Mouse (Mus musculus) limb, embryonic 12.5 days (tissue): ENCODE data around the gene Ccdc69. TPM values are rescaled to one million over a fixed set of nuclear protein-coding genes. Genes with fewer than 3 reads are reported as not detected.
A peak's percentile ranks its signal among the peaks of the same experiment; 100 is the strongest.
"Not testable (repeated sequence)": the region's sequence is repeated elsewhere in the genome, so short reads cannot be mapped to it uniquely, and the experiment has no call there.

Source experiments
- ATAC-seq: fragments of 200-750 bp; cut with Nextera tagmentation; 2 replicates; pipeline ENCODE4 v1.8.0; 2017; ENCODE audit warnings: low read depth, moderate TSS enrichment; ENCODE audit not compliant: insufficient number of reproducible peaks, insufficient read depth, low FRiP score, low TSS enrichment
- H3K27ac ChIP-seq: fragments of 300-500 bp; sonication (generic); 2 replicates; pipeline ENCODE4 v1.5.1; 2016; ENCODE audit warnings: mild to moderate bottlenecking, moderate library complexity
- H3K27me3 ChIP-seq: fragments of 300-500 bp; sonication (generic); 2 replicates; pipeline ENCODE4 v1.6.1; 2016; ENCODE audit warnings: mild to moderate bottlenecking, moderate library complexity
- H3K36me3 ChIP-seq: fragments of 300-500 bp; sonication (generic); 2 replicates; pipeline ENCODE4 v1.6.1; 2016; ENCODE audit warnings: mild to moderate bottlenecking, moderate library complexity
- H3K4me1 ChIP-seq: fragments of 300-500 bp; sonication (generic); replicated peaks from 2 replicates; pipeline ENCODE4 v1.6.1; 2016
- H3K4me2 ChIP-seq: fragments of 300-500 bp; sonication (generic); 2 replicates; pipeline ENCODE4 v1.6.1; 2016; ENCODE audit warnings: mild to moderate bottlenecking, moderate library complexity
- H3K4me3 ChIP-seq: fragments of 300-500 bp; sonication (generic); replicated peaks from 2 replicates; pipeline ENCODE4 v1.5.1; 2016; ENCODE audit warnings: mild to moderate bottlenecking
- H3K9ac ChIP-seq: fragments of 300-500 bp; sonication (generic); replicated peaks from 2 replicates; pipeline ENCODE4 v1.6.1; 2016; ENCODE audit warnings: mild to moderate bottlenecking, moderate library complexity
- H3K9me3 ChIP-seq: fragments of 300-500 bp; sonication (generic); 2 replicates; pipeline ENCODE4 v1.6.1; 2016; ENCODE audit warnings: mild to moderate bottlenecking, moderate library complexity
- WGBS: fragments of 180-500 bp; shearing (Covaris S2); methylation state at CpG from one replicate; pipeline ENCODE4 v1.1.7; 2016; 5-methylcytosine and 5-hydroxymethylcytosine counted together
- polyA plus RNA-seq: library from polyadenylated mRNA; unstranded; fragments of >200 nt; fragmentation: Nextera tagmentation; extraction: Ambion mirVana; gene quantifications from 2 replicates; pipeline ENCODE4 v1.2.1, GENCODE M21; 2016

Ccdc69 gene
- polyA plus RNA-seq, 1 experiment from 2014 or later: 0.29 TPM

DNA sequence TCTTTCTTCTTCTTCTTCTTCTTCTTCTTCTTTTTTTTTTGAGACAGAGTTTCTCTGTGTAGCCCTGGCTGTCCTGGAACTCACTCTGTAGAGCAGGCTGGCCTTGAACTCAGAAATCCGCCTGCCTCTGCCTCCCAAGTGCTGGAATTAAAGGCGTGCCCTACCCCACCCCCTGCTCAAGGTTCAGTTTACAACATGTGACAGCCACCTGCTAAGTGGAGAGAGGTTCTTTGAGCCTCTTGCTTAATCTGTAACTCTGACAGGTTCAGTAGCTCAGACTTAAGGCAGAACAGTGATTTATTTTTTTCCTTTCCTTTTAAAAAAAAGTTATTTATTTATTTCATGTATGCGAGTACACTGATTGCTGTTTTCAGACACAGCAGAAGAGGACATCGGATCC, 18.4 kb upstream of the Ccdc69 start:
- 81% methylated on average over 4 of the region's 4 CpGs for WGBS
- H3K9ac ChIP-seq, H3K4me2 ChIP-seq, H3K4me3 ChIP-seq, ATAC-seq, H3K9me3 ChIP-seq, H3K4me1 ChIP-seq, H3K36me3 ChIP-seq, H3K27me3 ChIP-seq, H3K27ac ChIP-seq: not testable (repeated sequence)

DNA sequence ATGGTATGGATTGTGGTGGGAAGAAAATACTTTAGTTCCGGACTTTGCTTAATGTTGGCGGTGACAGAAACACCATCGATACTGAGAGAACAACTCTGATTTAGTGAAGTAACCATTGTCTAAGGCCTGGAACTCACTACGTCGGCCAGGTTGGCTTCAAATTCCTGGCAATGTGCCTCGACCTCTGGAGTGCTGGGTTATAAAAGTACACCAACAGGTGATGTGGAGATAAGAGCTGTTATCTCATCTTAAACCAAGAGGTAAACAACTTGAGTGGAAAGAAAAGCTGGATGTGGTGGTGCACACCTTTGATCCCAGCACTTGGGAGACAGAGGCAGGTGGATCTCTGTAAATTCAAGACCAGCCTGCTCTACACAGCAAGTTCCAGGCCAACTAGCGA, 15.2 kb upstream of the Ccdc69 start:
- no peak for ATAC-seq
- no peaks in the 10 kb centered on the region for H3K36me3 ChIP-seq
- H3K4me2 ChIP-seq: no peak overlapping the region
- no peak overlapping the region for H3K4me3 ChIP-seq
- no peak overlapping the region for H3K27ac ChIP-seq
- no peaks in the 10 kb centered on the region; the same call in 1 of the 2 replicates for H3K4me1 ChIP-seq
- H3K9ac ChIP-seq: no peak overlapping the region
- no peaks in the 10 kb centered on the region for H3K9me3 ChIP-seq
- WGBS: 77% methylated on average over 7 of the region's 7 CpGs
- no peaks in the 10 kb centered on the region; the same call in 1 of the 2 replicates for H3K27me3 ChIP-seq

DNA sequence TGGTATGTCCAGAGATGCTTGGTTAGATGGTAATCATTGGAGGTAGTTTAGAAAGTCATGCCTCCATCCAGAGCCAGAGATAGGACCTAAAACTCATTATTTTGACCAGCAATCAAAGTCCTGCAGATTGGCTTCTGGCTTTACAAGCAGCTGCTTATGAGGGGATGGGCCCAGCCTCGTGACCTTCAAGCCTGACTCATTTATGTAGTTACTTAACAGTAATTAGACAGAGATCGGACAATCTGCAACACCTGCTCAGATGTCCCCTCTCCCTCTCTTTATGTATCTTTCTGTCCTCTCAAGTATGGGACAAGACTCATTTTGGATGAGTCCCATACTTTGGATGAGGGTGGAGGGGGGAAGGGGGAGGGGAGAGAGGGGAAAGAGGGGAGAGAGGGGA, 12.0 kb upstream of the Ccdc69 start:
- H3K4me2 ChIP-seq: no peak overlapping the region
- H3K9ac ChIP-seq: no peak overlapping the region
- ATAC-seq: no peak
- H3K27ac ChIP-seq: no peak overlapping the region
- 64% methylated on average over 2 of the region's 2 CpGs for WGBS
- peaks cover 3% of the 10 kb centered on the region; the same call in 1 of the 2 replicates for H3K27me3 ChIP-seq
- H3K4me3 ChIP-seq: no peak overlapping the region
- H3K9me3 ChIP-seq: no peaks in the 10 kb centered on the region
- no peaks in the 10 kb centered on the region for H3K36me3 ChIP-seq
- H3K4me1 ChIP-seq: no peaks in the 10 kb centered on the region

GRCm38 (mm10) chr11:55087006-55087405, 9.1 kb upstream of the Ccdc69 start:
- H3K27ac ChIP-seq: no peak overlapping the region
- no peak overlapping the region for H3K4me3 ChIP-seq
- H3K4me2 ChIP-seq: peak overlapping the region; percentile 30; the same call in 1 of the 2 replicates
- WGBS: 5% methylated on average over 10 of the region's 10 CpGs
- no peaks in the 10 kb centered on the region for H3K4me1 ChIP-seq
- H3K36me3 ChIP-seq: no peaks in the 10 kb centered on the region
- H3K9ac ChIP-seq: no peak overlapping the region
- peaks cover 3% of the 10 kb centered on the region; the same call in 1 of the 2 replicates for H3K27me3 ChIP-seq
- ATAC-seq: no peak
- H3K9me3 ChIP-seq: no peaks in the 10 kb centered on the region

DNA sequence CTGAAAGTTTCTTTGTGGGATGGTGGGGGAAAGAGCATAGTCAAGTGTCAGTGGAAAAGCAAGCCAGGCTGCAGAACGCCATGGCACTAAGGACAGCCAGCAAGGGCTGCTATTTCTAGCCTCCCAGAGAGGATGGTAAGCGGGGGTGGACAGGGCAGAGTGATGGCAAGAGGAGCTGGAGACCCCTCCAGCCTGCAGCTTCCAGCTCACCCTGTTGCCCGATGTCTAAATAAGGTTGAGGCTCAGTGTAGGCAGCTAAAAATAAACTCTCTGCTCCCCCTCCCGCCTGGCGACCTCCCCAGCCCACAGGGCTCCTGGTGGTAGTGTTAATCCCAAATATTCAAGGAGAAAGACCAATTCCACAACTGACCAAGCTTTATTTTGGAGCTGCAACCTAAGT, 7.5 kb upstream of the Ccdc69 start:
- Histone ChIP-seq H3K27ac (no peak overlapping the region), H3K9ac (no peak overlapping the region; the same call in 1 of the 2 replicates), H3K4me1 (no peaks in the 10 kb centered on the region), H3K36me3 (no peaks in the 10 kb centered on the region), H3K4me2 (no peak overlapping the region), H3K27me3 (peaks cover 3% of the 10 kb centered on the region; the same call in 1 of the 2 replicates), H3K4me3 (no peak overlapping the region), H3K9me3 (no peaks in the 10 kb centered on the region)
- ATAC-seq: no peak
- WGBS: 63% methylated on average over 5 of the region's 5 CpGs

DNA sequence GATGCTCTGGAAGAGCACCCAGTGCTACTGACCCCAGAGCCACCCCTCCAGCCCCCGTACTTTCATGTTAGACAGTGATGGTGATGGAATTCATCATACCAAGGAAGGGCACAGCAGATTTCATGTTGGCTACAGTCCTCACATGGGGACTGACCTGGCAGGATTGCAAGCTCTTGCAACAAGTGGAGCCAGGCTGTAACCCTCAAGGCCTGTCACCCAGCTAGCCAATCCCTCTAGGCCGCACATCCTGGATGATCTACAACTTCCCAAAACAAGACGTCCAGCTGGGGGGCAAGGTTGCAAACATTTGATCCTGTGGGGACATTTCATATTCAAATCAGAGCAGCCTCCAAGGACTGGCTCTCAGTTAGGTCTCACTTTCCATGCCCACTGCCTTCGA, 6.7 kb upstream of the Ccdc69 start:
- H3K4me3 ChIP-seq: no peak overlapping the region
- H3K9ac ChIP-seq: no peak overlapping the region
- H3K4me2 ChIP-seq: no peak overlapping the region
- peaks cover 3% of the 10 kb centered on the region; the same call in 1 of the 2 replicates for H3K27me3 ChIP-seq
- 0 out of 2 replicates have a peak, but pooled peaks cover 5% of the 10 kb centered on the region for H3K9me3 ChIP-seq
- ATAC-seq: no peak
- no peaks in the 10 kb centered on the region for H3K4me1 ChIP-seq
- WGBS: 82% methylated on average over 4 of the region's 4 CpGs
- no peaks in the 10 kb centered on the region for H3K36me3 ChIP-seq
- H3K27ac ChIP-seq: no peak overlapping the region

DNA sequence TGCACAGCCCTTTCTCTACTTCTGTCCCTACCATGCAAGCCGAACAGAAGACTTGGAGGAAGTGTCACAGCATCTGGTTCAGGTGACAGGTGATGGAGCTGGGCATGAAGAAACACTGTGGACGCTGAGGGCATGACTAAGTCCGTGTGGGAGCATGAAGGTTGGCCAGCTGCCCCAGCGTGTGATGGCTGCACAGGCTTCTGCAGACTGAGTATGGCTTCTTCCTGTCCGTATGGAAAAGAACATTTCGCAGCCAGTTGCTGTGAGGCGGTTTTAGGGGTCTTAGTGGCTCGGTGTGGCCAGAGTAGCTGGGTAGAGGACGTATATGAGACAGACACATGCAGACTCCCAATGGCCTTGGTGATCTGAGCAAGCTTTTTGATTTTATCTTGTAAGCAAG, 3.3 kb upstream of the Ccdc69 start:
- Histone ChIP-seq H3K4me1 (peaks cover 11% of the 10 kb centered on the region), H3K4me3 (no peak overlapping the region), H3K4me2 (no peak overlapping the region), H3K9me3 (0 out of 2 replicates have a peak, but pooled peaks cover 5% of the 10 kb centered on the region), H3K27me3 (peaks cover 26% of the 10 kb centered on the region), H3K27ac (no peak overlapping the region), H3K9ac (no peak overlapping the region), H3K36me3 (no peaks in the 10 kb centered on the region)
- no peak for ATAC-seq
- WGBS: 88% methylated on average over 9 of the region's 9 CpGs

DNA sequence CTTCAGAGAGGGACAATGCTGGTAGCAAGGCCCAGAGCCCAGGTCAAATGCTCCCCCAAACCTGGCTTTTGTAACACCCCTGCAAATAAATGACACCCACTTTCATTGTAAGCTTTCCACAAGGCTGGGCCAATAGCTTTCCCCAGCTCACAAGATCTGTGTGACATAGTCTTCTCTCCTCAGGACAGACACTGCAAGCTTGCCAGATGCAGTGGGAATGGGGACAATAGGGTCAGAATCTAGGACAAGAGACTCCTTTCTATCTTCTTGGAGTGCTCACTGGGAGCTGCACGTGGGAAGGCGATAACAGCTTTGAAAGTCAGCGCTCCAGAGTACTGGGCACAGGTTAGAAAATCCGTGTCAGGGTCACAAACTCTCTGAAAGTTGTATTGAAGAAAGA, 1.2 kb upstream of the Ccdc69 start:
- no peak for ATAC-seq
- Histone ChIP-seq H3K4me3 (no peak overlapping the region), H3K27me3 (peaks cover 26% of the 10 kb centered on the region), H3K4me1 (peaks cover 11% of the 10 kb centered on the region), H3K4me2 (no peak overlapping the region), H3K36me3 (no peaks in the 10 kb centered on the region), H3K27ac (no peak overlapping the region), H3K9me3 (0 out of 2 replicates have a peak, but pooled peaks cover 5% of the 10 kb centered on the region), H3K9ac (no peak overlapping the region)
- 89% methylated on average over 4 of the region's 4 CpGs for WGBS

DNA sequence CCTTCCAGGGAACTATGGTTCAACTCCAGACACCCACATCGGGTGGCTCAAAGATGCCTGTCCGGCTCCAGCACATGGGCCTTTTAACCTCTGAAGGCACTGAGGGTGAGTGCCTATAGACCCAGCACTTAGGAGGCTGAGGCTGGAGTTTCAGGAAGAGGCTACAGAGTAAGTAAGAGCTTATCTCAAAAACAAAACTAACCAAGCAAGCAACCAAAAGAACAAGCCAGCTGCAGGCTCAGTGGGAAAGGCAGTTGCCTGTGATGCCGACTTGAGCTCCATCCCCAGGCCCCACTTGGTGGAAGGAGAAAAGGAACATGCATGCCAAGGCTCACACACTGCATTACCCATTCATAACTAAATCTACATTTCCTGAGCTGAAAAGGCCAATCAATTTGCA, 571 bp upstream of the Ccdc69 start:
- peaks cover 11% of the 10 kb centered on the region for H3K4me1 ChIP-seq

DNA sequence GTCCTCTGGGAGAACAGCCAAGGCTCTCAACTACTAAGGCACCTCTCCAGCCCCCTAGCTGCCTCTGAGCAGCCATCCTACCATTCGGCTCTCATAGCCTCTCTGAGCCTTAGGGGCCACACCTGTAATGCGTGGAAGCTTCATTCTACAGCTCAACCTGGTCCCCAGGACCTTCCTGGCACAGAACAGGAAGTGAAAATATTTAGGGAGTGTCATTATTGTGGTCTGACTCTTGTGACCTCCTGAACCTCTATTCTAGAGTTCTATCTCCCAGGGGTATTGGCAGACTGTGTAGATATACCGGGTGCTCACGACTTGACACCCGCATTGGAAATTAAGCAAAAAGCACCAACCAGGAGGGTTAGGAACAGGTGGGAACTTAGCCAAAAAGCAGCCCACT, 1.7 kb downstream of the Ccdc69 start:
- ATAC-seq: no peak
- no peak overlapping the region for H3K4me3 ChIP-seq
- H3K9ac ChIP-seq: no peak overlapping the region
- peaks cover 26% of the 10 kb centered on the region for H3K27me3 ChIP-seq
- H3K9me3 ChIP-seq: 0 out of 2 replicates have a peak, but pooled peaks cover 5% of the 10 kb centered on the region
- no peak overlapping the region for H3K27ac ChIP-seq
- H3K4me1 ChIP-seq: peaks cover 11% of the 10 kb centered on the region
- no peaks in the 10 kb centered on the region for H3K36me3 ChIP-seq
- WGBS: 89% methylated on average over 5 of the region's 5 CpGs
- no peak overlapping the region for H3K4me2 ChIP-seq

More for the DNA sequence above, 571 bp upstream of the Ccdc69 start:
- WGBS: 61% methylated on average over 3 of the region's 3 CpGs
- H3K36me3 ChIP-seq: no peaks in the 10 kb centered on the region
- H3K9ac ChIP-seq: no peak overlapping the region
- no peak overlapping the region for H3K27ac ChIP-seq
- no peak for ATAC-seq
- peak overlapping the region; percentile 95 for H3K4me2 ChIP-seq
- peaks cover 26% of the 10 kb centered on the region for H3K27me3 ChIP-seq
- 0 out of 2 replicates have a peak, but pooled peaks cover 5% of the 10 kb centered on the region for H3K9me3 ChIP-seq
- no peak overlapping the region for H3K4me3 ChIP-seq

GRCm38 (mm10) chr11:55075602-55076001, 2.3 kb downstream of the Ccdc69 start:
- Histone ChIP-seq H3K36me3 (no peaks in the 10 kb centered on the region), H3K27me3 (peaks cover 26% of the 10 kb centered on the region), H3K9me3 (0 out of 2 replicates have a peak, but pooled peaks cover 5% of the 10 kb centered on the region), H3K4me3 (no peak overlapping the region), H3K27ac (no peak overlapping the region), H3K4me1 (peaks cover 11% of the 10 kb centered on the region), H3K9ac (no peak overlapping the region), H3K4me2 (no peak overlapping the region)
- ATAC-seq: no peak
- WGBS: 77% methylated on average over 2 of the region's 2 CpGs

DNA sequence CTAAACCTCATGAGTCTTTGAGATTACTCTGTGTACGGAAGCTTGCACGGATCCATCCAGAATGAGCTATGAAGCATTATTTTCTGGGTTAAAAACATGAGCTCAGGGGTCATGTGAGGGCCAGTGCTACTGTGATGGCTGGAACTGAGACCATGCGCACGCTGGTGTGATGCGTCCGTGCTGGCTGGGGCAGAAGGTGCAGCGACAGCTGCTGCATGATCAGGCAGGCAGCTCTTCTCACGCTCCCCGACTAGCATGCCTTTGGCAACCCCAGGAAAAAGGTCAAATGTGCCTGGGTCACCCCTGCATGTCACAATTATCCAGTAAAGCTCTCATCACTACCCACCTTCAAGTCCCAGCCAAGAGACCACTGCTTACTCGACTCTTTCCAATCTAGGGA, 4.7 kb downstream of the Ccdc69 start:
- H3K36me3 ChIP-seq: no peaks in the 10 kb centered on the region
- H3K9me3 ChIP-seq: no peaks in the 10 kb centered on the region
- no peak overlapping the region for H3K4me2 ChIP-seq
- H3K9ac ChIP-seq: no peak overlapping the region
- no peak overlapping the region for H3K4me3 ChIP-seq
- peaks cover 10% of the 10 kb centered on the region for H3K4me1 ChIP-seq
- no peak for ATAC-seq
- WGBS: 61% methylated on average over 10 of the region's 10 CpGs
- H3K27ac ChIP-seq: no peak overlapping the region
- peaks cover 12% of the 10 kb centered on the region for H3K27me3 ChIP-seq
